Mouse (Mus musculus) E14TG2a.4 (cell line): ENCODE measurements at regions not wholly inside any gene's neighbourhood (a gene's known extent, or its start where the extent isn't known, plus 50 kb on each side); places are given as distances from the start of the nearest gene placed in this dataset.

Experiments used
- CTCF ChIP-seq: conservative IDR thresholded peaks from 2 replicates; pipeline ENCODE4 v1.5.1; 2014; ENCODE audit warnings: low read length
- NANOG ChIP-seq: IDR thresholded peaks from 2 replicates; pipeline ENCODE4 v1.6.1; 2014; ENCODE audit warnings: borderline replicate concordance, low read length, mixed read lengths
- POU5F1 ChIP-seq: IDR thresholded peaks from 2 replicates; pipeline ENCODE4 v1.6.1; 2014; ENCODE audit warnings: low read length, borderline replicate concordance

- TF ChIP-seq CTCF (no peak), POU5F1 (no peak), NANOG (no peak)
Measured at GRCm38 (mm10) chrX:19148672-19149071, 332.4 kb downstream of the Tex13c3 start.
